Mouse (Mus musculus): ENCODE measurements at regions not wholly inside any gene's neighbourhood (a gene's known extent, or its start where the extent isn't known, plus 50 kb on each side); places are given as distances from the start of the nearest gene placed in this dataset.

GRCm38 (mm10) chr1:81897241-81897640 lies 335.7 kb upstream of the Gm9747 start:
- TF ChIP-seq POLR2A (IDR thresholded peaks at IDR 0.05; ENCODE audit: low read depth, low read length): no peak
- no peak for TF ChIP-seq CTCF (IDR thresholded peaks at IDR 0.05; ENCODE audit: borderline replicate concordance, insufficient read depth, low read length)
